Mouse (Mus musculus) erythroblast, embryonic 14.5 days (primary cell): ENCODE data around the gene Cideb.

Experiments used
- GATA1 ChIP-seq: IDR thresholded peaks from 2 replicates; pipeline ENCODE4 v1.6.1; 2012; ENCODE audit warnings: low read length, inconsistent platforms, mixed read lengths
- TAL1 ChIP-seq: IDR thresholded peaks from 3 replicates; pipeline ENCODE4 v1.6.1; 2012; ENCODE audit warnings: low read length, inconsistent platforms, mixed read lengths

- no peak for TF ChIP-seq GATA1
- no peak for TF ChIP-seq TAL1
Measured at GRCm38 (mm10) chr14:55769087-55769703, 10.9 kb upstream of the Cideb start.
